In the genomic region with DNA sequence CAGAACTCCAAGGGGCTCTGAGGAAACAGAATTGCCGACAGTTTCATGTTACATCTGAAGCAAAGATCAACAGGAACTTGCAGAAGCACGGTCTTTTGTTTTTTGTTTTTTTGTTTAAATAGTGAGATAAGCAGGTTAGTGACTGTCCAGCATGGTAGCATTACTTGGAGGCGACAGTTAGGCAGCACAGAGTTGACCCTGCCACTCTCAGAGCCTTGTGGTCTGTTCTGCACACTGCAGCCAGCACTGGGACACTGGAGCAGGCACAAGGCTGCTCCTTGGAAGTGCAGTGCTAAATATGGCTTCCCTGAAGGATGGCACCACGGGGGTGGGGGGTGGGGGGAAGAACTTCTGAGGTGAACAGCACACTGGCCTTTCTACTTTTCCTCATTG, we compare ENCODE assay signal across 14 mouse cellular contexts. TPM values are rescaled to one million over a fixed set of nuclear protein-coding genes. Genes with fewer than 3 reads are reported as not detected.
DNase-seq lines count a peak whose midpoint lies in the region; ATAC-seq lines count a peak whose summit lies in the region.
"Had no signal": no experiment of that assay in that cellular context is flagged by ENCODE, and none has a peak within 500 bp of the region (broad histone marks: within the 10 kb centered on the region; RNA-seq: fewer than 3 reads in every experiment).

No protein-coding gene starts in this region.

- no peak for DNase-seq in kidney, postnatal 36 days
- DNase-seq: cerebellum, adult 9-11 months; right cerebral cortex, adult 18-20 months had no signal

- 0 out of 2 replicates have a peak, but pooled peaks cover 3% of the 10 kb centered on the region for H3K36me3 ChIP-seq in heart, embryonic 11.5 days (ENCODE audit: control insufficient read depth, insufficient read depth, low read length)
- peaks cover 5% of the 10 kb centered on the region for H3K36me3 ChIP-seq in heart, embryonic 12.5 days
- peaks cover 34% of the 10 kb centered on the region for H3K36me3 ChIP-seq in kidney, embryonic 15.5 days
- peaks cover 82% of the 10 kb centered on the region for H3K36me3 ChIP-seq in megakaryocyte, embryonic 14.5 days (replicated peaks; ENCODE audit: low read length)
- H3K36me3 ChIP-seq in limb, embryonic 15.5 days: peaks cover 17% of the 10 kb centered on the region
- H3K36me3 ChIP-seq: intestine, embryonic 15.5 days had no signal

- no peaks in the 10 kb centered on the region for H3K27me3 ChIP-seq in heart, embryonic 11.5 days (ENCODE audit: control insufficient read depth, insufficient read depth, low read length)
- H3K27me3 ChIP-seq in heart, embryonic 12.5 days (replicated peaks): no peaks in the 10 kb centered on the region
- H3K27me3 ChIP-seq in kidney, embryonic 15.5 days: no peaks in the 10 kb centered on the region
- H3K27me3 ChIP-seq in megakaryocyte, embryonic 14.5 days (replicated peaks): no peaks in the 10 kb centered on the region
- H3K27me3 ChIP-seq in limb, embryonic 15.5 days: no peaks in the 10 kb centered on the region
- H3K27me3 ChIP-seq: embryonic facial prominence, embryonic 15.5 days; intestine, embryonic 15.5 days; lung, embryonic 15.5 days had no signal

- no peak for ATAC-seq in heart, embryonic 11.5 days (replicated peaks; ENCODE audit: insufficient number of reproducible peaks, low FRiP score, low TSS enrichment)
- ATAC-seq in heart, embryonic 12.5 days (ENCODE audit: insufficient number of reproducible peaks, low FRiP score): no peak
- ATAC-seq in kidney, embryonic 15.5 days (replicated peaks; ENCODE audit: low FRiP score): no peak
- ATAC-seq in megakaryocyte, adult 5-6 weeks (ENCODE audit: poor library complexity, severe bottlenecking): no peak
- ATAC-seq in limb, embryonic 15.5 days (ENCODE audit: insufficient number of reproducible peaks, low FRiP score, low TSS enrichment, low read depth): no peak
- ATAC-seq: CD4-positive, CD25-positive, alpha-beta regulatory T cell, adult 4 months; intestine, embryonic 15.5 days had no signal

- H3K9me3 ChIP-seq in heart, embryonic 11.5 days (replicated peaks; ENCODE audit: control insufficient read depth, low read length): no peaks in the 10 kb centered on the region
- no peaks in the 10 kb centered on the region for H3K9me3 ChIP-seq in heart, embryonic 12.5 days (replicated peaks)
- no peaks in the 10 kb centered on the region for H3K9me3 ChIP-seq in kidney, embryonic 15.5 days (replicated peaks)
- no peaks in the 10 kb centered on the region for H3K9me3 ChIP-seq in megakaryocyte, embryonic 14.5 days
- no peaks in the 10 kb centered on the region for H3K9me3 ChIP-seq in limb, embryonic 15.5 days
- H3K9me3 ChIP-seq: embryonic facial prominence, embryonic 15.5 days; G1E; intestine, embryonic 15.5 days; lung, embryonic 15.5 days had no signal

- peak overlapping the region; percentile 41; the same call in 1 of the 2 replicates for H3K27ac ChIP-seq in heart, embryonic 11.5 days (ENCODE audit: low read depth, low read length)
- H3K27ac ChIP-seq in heart, embryonic 12.5 days (ENCODE audit: poor library complexity, severe bottlenecking): no peak overlapping the region
- 0 out of 2 replicates have a peak overlapping the region, but pooled peaks have one; percentile 1 for H3K27ac ChIP-seq in kidney, embryonic 15.5 days
- H3K27ac ChIP-seq in limb, embryonic 15.5 days: peak overlapping the region; percentile 9; the same call in 1 of the 2 replicates
- H3K27ac ChIP-seq: embryonic facial prominence, embryonic 15.5 days; intestine, embryonic 15.5 days; lung, embryonic 15.5 days had no signal

- H3K4me2 ChIP-seq in heart, embryonic 11.5 days: no peak overlapping the region
- H3K4me2 ChIP-seq in heart, embryonic 12.5 days: no peak overlapping the region
- H3K4me2 ChIP-seq in kidney, embryonic 15.5 days: no peak overlapping the region
- no peak overlapping the region for H3K4me2 ChIP-seq in limb, embryonic 15.5 days
- H3K4me2 ChIP-seq: embryonic facial prominence, embryonic 15.5 days; intestine, embryonic 15.5 days; lung, embryonic 15.5 days had no signal

- WGBS in heart, embryonic 11.5 days (ENCODE audit: insufficient replicate concordance): 37% methylated on average over 4 of the region's 4 CpGs
- 29% methylated on average over 4 of the region's 4 CpGs for WGBS in heart, embryonic 12.5 days
- WGBS in kidney, embryonic 15.5 days: 32% methylated on average over 4 of the region's 4 CpGs
- 46% methylated on average over 4 of the region's 4 CpGs for WGBS in limb, embryonic 15.5 days

- H3K4me1 ChIP-seq in heart, embryonic 11.5 days (ENCODE audit: control insufficient read depth, insufficient read depth, low read length): peaks cover 30% of the 10 kb centered on the region
- H3K4me1 ChIP-seq in heart, embryonic 12.5 days (replicated peaks): peaks cover 49% of the 10 kb centered on the region
- H3K4me1 ChIP-seq in kidney, embryonic 15.5 days: peaks cover 29% of the 10 kb centered on the region
- H3K4me1 ChIP-seq in megakaryocyte, embryonic 14.5 days: peaks cover 63% of the 10 kb centered on the region
- peaks cover 11% of the 10 kb centered on the region; the same call in 1 of the 2 replicates for H3K4me1 ChIP-seq in limb, embryonic 15.5 days

- H3K9ac ChIP-seq in heart, embryonic 11.5 days (ENCODE audit: low read depth, low read length): no peak overlapping the region
- H3K9ac ChIP-seq in heart, embryonic 12.5 days: no peak overlapping the region
- no peak overlapping the region for H3K9ac ChIP-seq in kidney, embryonic 15.5 days
- H3K9ac ChIP-seq in limb, embryonic 15.5 days: no peak overlapping the region
- H3K9ac ChIP-seq: embryonic facial prominence, embryonic 15.5 days; intestine, embryonic 15.5 days; lung, embryonic 15.5 days had no signal

- H3K4me3 ChIP-seq in heart, embryonic 11.5 days (ENCODE audit: low read depth, low read length): no peak overlapping the region
- H3K4me3 ChIP-seq in heart, embryonic 12.5 days: no peak overlapping the region
- H3K4me3 ChIP-seq in kidney, embryonic 15.5 days (replicated peaks): no peak overlapping the region
- H3K4me3 ChIP-seq in megakaryocyte, embryonic 14.5 days (replicated peaks): peak overlapping the region; percentile 33
- no peak overlapping the region for H3K4me3 ChIP-seq in limb, embryonic 15.5 days
- H3K4me3 ChIP-seq: embryonic facial prominence, embryonic 15.5 days; intestine, embryonic 15.5 days; lung, embryonic 15.5 days had no signal

RNA-seq across cellular contexts. Expression of a gene that starts 7.3 kb away (rescaled TPM):
- 8.0 and 9.6 TPM in 2 replicates for polyA plus RNA-seq in heart, embryonic 11.5 days (2014; fragmentation: Nextera tagmentation; extraction: Ambion mirVana)
- 10.3 and 10.5 TPM in 2 replicates for polyA plus RNA-seq in heart, embryonic 12.5 days (2016; fragmentation: Nextera tagmentation; extraction: Ambion mirVana)
- polyA plus RNA-seq in kidney, embryonic 15.5 days (2015; fragmentation: Nextera tagmentation; extraction: Ambion mirVana): 13.7 and 14.7 TPM in 2 replicates
- polyA plus RNA-seq in megakaryocyte, embryonic 14.5 days (2012; ENCODE audit: insufficient read depth, low replicate concordance): 174 and 534 TPM in 2 replicates
- total RNA-seq in megakaryocyte, adult 5-6 weeks (2015): 316 and 357 TPM in 2 replicates
- 121 and 168 TPM in 2 replicates for total RNA-seq in megakaryocyte, adult 5-6 weeks (2017)
- 19.5 and 22.5 TPM in 2 replicates for polyA plus RNA-seq in limb, embryonic 15.5 days (2015; fragmentation: Nextera tagmentation; extraction: Ambion mirVana)
